Mouse (Mus musculus): Measurements from ENCODE around the gene Surf4.

DNA sequence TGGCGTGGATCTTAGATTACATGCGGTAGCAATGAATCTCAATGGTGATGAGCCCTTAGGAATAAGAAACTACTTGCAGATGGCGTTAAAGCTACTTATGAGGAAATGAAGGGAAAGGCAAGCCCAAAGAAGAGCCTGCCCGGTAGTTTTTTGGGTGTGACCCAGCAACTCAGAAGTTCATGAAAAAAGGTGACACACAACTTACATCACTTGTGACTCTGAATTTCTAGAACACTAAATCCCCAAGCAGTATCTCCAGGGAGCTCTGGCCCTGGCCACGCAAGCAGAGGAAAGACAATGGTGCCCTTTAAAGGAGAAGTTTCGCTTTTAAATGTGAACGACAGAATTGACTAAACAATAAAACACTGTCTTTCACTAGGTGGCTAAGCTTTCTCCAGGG is 30.4 kb downstream of the Surf4 start:
- TF ChIP-seq CTCF (IDR thresholded peaks at IDR 0.05; ENCODE audit: borderline replicate concordance, insufficient read depth, low read depth, low read length) (no peak), POLR2A (IDR thresholded peaks at IDR 0.05; ENCODE audit: borderline replicate concordance, insufficient read depth, low read length) (no peak)
